Mouse (Mus musculus) megakaryocyte-erythroid progenitor cell, adult 5-6 weeks (primary cell): ENCODE data around the gene Akap8l. TPM values are rescaled to one million over a fixed set of nuclear protein-coding genes. Genes with fewer than 3 reads are reported as not detected.

Source experiments
- ATAC-seq: replicated peaks from 2 replicates; pipeline ENCODE4 v1.8.0; 2016; ENCODE audit warnings: mild to moderate bottlenecking, inconsistent platforms; ENCODE audit not compliant: severe bottlenecking, poor library complexity, low FRiP score, low TSS enrichment
- total RNA-seq, 2 experiments: library from RNA; stranded (forward) in 1 of 2; stranded (reverse) in 1 of 2; fragments of 200-1000, 215-1000 nt in 1 of 2; fragments of >200 nt in 1 of 2; fragmentation: Nextera tagmentation in 1 of 2; gene quantifications; 2 replicates each; pipeline ENCODE4 v1.2.3; 2014 to 2017

Akap8l gene
- total RNA-seq, 2 experiments from 2014 or later = 107 to 167 TPM

- ATAC-seq = no peak
These were observed 9.5 kb upstream of the Akap8l start for GRCm38 (mm10) chr17:32359928-32360327.

DNA sequence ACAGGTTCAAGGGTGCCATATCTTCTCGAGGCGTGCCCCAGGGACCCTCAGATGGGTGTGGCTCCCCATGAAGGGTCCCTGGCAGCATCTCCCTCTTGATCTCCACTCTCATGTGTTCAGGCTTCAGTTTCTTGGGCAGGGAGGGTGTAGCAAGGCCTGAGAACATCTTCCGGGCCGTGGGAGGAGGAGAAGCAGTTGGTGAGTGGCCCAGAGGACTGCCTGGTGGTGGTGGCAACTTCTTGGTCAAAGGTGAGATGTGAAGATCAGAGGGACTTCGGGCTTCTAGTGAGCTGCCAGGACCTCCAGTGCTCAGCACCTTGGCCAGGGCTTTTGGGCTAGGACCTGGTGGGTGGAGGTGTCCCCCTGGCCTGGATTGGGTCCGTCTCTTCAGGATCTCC is 8.5 kb upstream of the Akap8l start:
- no peak for ATAC-seq

DNA sequence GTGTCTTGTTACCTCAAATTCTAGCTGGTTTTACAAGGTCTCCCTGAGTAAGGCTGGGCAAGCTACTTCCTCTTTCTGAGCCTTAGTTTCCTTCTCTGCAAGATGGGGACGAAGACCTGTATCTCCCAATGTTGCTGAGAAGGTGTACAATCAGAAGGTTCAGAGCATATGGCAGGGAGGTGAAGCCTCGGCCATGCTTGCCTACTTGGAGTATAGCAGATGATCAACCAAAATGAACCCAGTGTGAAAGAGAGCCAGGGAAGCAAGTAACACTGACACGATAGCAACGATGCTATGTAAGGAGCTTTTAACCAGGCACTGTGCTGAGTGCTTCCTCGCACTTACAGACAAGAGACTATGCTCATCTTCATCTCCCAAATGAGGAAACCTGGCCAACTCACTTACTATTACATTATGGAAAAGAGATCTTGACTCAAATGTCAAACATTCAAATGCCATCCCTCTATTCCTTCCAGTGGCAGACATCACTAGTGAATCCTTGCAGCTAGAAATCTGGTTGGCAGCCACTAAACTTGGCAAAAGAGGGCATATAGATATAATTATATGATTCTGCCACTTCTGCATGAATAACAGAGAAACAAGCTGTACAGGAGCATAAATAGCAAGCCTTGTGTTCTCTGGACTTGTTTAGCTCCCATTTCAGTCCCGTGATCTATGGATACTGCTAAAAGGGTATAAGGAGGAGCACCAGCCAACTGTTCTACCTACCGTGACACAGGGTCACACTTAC is 8.0 kb upstream of the Akap8l start:
- no peak for ATAC-seq

DNA sequence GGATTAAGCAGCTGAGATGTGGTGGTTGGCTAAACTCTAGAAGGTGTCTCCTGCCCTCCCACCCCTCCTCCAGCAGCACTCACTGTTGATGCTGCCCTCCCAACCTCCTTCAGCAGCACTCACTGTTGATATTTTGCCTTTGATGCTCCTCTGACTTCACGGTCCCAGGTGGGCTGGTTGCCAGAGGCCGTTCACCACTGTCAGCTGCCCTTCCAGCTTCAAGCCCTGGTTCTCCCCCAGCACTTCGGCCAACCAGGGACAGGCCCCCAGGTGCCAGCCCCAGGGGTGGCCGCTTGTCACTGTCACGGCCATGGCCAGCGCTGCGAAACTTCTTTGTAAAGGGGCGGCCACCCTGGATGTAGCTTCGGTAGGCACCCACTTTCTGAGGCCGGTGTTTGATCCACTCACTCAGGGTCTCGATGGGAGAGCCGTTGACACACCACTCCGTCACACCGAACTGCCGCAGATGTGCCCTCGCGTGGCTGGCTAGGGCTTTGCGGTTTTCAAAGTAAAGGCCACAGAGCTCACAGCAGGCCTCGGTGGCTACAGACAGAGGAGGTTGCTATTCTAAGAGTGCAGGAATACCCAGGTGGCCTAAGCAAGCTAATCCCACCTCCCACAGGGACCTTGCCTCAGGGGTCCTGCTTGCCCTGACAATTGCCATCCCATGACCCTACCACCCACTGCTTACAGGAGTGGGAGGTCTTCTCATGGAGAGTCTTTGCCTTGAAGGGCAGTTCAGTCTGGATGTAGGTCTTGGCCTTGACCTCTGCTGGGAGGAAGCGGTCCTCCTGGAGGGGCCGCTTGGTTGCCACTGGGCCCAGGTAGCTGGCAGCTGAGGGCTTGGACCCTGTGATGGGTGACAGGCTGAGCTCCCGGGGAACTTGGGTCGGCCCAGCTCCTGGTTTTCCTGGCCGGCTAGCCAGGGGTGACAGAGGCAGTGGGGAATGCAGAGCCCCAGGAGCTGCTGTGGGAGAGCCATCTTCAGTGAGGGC is 6.7 kb upstream of the Akap8l start:
- ATAC-seq = no peak

DNA sequence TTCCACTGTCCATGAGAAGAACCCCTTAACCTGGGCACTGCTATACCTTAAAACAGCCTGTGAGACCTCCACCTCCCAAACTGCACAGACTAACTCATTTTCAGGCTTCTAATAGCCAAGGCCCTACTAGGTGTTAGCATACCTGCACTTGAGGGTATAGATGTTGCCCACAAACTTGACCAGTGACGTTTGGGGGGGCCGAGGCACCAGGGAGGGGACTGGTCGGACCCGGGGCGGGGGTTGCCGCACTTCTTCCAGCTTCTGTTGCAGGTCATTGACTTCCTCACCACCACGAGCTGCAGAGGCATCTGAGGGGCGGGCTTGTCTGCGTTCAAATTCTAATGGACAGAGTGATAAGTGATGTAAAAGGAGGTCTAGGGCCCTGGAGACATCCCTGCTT is 5.9 kb upstream of the Akap8l start:
- ATAC-seq = no peak

DNA sequence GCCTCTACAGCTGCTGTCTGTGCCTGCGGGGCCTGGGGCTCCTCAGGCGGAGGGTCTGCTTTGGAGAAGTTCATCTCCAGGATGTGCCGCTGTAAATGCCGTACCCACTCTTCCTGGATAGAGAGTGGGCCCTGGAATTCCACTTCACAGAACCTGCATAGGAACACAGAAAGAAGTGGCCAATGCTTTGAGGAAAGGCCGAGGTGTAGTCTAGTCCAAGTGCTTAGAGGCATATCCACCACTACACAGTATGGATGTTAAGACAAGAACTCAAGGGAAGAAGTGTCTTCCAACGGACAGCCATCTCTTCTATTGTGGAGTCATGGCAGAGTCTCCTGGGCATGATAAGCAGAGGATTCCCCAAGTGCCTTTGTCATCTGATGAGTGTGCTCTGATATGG is 4.6 kb upstream of the Akap8l start:
- no peak for ATAC-seq

GRCm38 (mm10) chr17:32354211-32354610 is 3.8 kb upstream of the Akap8l start:
- no peak for ATAC-seq

DNA sequence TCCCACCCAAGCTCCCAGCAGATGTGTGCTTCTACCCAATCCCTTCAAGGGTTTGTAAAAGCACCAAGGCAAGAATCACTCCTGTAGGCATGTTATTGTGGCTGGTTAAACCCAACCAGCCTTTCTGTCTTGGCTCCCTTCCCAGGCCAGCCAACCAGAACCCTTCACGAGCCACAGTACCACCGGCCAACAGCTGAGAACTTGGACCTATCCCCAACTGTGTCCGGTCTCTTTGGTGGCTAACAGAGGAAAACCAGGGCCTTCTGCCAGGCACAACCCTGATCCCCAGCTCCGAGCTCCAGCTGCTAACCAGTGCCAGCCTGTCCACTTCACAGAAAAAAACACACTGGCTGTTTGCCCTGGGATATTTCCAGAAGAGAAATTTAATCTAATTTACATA is 3.3 kb upstream of the Akap8l start:
- no peak for ATAC-seq

DNA sequence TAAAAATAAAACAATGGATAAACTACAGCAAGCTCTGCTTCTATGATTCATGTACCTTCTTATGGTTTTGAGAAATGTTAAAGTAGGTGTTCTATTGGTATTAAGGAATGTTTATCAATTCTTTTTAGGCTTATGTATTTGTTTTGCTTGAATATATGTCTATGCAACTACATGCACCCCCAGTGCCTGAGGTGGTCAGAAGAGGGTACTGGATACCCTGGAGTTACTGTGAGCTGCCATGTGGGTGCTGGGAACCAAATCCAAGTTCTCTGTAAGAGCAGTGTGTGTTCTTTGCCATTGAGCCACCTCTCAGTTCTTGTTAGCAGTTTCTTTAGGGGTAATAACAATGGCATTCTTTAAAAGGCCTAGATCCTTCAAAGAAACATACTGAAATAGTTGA is 1.3 kb upstream of the Akap8l start:
- ATAC-seq = no peak

DNA sequence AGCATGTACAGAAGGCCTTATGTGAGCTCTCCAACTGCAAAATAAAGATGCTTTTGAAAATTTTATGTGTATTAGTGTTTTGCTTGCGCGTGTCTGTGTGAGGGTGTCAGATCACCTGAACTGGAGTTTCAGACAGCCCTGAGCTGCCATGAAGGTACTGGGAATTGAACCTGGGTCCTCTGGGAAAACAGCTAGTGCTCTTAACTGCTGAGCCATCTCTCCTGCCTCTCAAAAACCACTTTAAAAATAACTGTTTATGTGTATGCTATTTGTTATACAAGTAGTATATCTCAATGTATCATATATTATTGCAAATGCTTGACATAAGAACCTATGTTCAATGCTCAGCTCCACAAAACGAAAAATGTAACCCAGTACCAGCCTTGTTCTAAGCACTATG is 862 bp upstream of the Akap8l start:
- ATAC-seq = no peak

- ATAC-seq = peak; percentile 9
These were observed 491 bp downstream of the Akap8l start for GRCm38 (mm10) chr17:32349851-32350381.

- ATAC-seq = peak; percentile 75
These were observed 1.2 kb downstream of the Akap8l start for GRCm38 (mm10) chr17:32349037-32349732.

DNA sequence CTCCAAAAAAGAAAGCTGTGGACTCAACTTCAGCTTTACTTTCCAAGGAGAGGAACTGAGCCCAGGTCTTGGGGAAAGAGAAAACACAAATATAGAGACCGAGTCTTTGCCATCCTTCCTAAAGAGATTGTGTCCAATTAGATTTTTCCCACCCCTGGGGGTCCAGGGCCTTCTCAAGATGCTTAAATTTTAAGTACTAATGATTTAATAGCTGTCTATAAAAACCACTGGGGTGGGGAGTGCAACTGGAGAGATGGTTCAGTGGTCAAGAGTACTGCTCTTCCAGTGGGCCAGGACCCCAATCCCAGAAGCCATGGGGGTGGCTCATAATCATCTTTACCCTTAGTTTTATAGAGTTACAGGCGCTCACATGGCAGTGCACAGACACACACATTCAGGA is 2.0 kb downstream of the Akap8l start:
- ATAC-seq = no peak

GRCm38 (mm10) chr17:32341102-32341501 is 9.3 kb downstream of the Akap8l start:
- no peak for ATAC-seq

DNA sequence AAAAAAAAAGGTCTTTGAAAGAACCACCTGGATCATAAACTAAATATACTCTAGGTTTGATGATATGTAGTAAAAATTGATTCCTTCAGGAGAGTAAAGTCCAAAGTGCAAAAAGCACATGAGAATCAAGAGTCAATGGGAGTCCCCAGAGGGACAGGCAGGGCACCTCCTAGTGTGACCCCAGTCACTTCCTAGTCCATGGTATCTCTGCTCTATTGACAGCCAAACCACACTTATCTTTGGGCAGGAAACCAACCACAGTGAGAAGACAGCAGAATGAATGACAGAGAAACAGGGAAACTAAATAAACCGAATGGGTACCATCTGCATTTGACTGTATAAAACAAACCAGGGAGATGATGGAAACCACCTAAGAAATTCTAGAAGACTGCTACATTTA is 10.3 kb downstream of the Akap8l start:
- peak; percentile 43; the same call in 1 of the 2 replicates for ATAC-seq

GRCm38 (mm10) chr17:32335869-32336268 is 14.5 kb downstream of the Akap8l start:
- ATAC-seq = no peak

DNA sequence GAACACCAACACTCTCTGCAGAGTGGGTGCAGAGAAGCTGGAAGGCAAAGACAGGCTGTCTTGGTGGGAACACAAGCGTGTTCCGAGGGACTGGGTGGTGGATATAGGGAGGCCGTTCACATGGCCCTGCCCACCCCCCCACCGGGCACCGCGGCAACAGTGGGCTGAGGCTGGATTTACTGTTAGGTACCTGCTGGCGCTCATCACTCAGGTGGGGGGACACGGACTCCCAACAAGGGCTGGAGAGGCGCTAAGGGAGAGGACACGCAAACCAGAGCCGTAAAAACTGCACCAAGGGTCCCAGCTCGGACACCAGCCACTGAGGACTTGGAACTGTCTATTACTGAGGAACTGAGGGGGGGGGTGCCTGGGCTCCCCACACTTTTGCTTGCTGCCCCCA is 15.5 kb downstream of the Akap8l start:
- ATAC-seq = no peak

GRCm38 (mm10) chr17:32333675-32334303 is 16.6 kb downstream of the Akap8l start:
- ATAC-seq = peak; percentile 48

GRCm38 (mm10) chr17:32327501-32327900 is 22.9 kb downstream of the Akap8l start:
- ATAC-seq = no peak
